Mouse (Mus musculus) brain, embryonic 14.5 days (tissue): ENCODE results near the gene Denr. TPM values are rescaled to one million over a fixed set of nuclear protein-coding genes. Genes with fewer than 3 reads are reported as not detected.

Source experiments
- DNase-seq: peaks from one replicate; pipeline ENCODE4 v3.0.0-alpha.2; 2011; ENCODE audit warnings: low read depth
- CTCF ChIP-seq: fragments of 200-500 bp; IDR thresholded peaks from 2 replicates; pipeline ENCODE4 v1.5.1; 2012; ENCODE audit warnings: inconsistent platforms, mild to moderate bottlenecking, moderate library complexity, borderline replicate concordance; ENCODE audit not compliant: insufficient read depth, insufficient read length; ENCODE audit errors: extremely low read depth
- POLR2A ChIP-seq: fragments of 200-500 bp; IDR thresholded peaks from 2 replicates; pipeline ENCODE4 v1.6.1; 2012; ENCODE audit warnings: mild to moderate bottlenecking, inconsistent platforms, borderline replicate concordance; ENCODE audit not compliant: poor library complexity, insufficient read depth, insufficient read length, severe bottlenecking; ENCODE audit errors: extremely low read depth
- polyA plus RNA-seq: library from polyadenylated mRNA; depleted of rRNA; stranded (reverse); fragments of >200 nt; gene quantifications from 2 replicates; pipeline ENCODE4 v1.2.3, GENCODE M21; 2012

The Denr gene
- polyA plus RNA-seq, 1 experiment, result 37.4 TPM

DNA sequence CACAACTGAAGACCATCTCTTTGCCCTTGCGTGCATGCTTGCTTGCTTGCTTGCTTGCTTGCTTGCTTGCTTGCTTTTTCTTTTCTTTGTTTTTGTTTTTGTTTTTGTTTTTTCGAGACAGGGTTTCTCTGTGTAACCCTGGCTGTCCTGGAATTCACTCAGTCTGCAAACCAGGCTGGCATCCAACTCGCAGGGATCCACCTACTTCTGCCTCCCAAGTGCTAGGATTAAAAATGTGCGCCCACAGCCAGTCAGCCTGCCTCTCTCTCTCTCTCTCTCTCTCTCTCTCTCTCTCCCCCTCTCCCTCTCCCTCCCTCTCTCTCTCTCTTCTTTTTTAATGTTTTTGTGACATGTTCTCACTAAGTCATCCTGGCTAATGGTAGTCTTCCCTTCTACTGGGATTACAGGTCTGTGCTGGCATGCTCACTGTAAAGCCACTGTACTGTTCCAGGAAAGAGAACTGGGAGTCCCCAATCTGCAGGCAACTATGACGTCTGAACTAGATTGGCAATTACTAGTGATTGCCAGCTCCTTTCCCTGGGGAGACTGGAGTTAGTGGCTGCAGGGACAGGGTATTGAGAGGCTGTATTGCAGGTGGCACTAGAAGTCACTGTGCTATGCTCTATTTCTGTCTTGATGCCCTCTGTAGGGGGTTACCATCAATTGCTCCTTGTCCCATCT lies 45.5 kb downstream of the Denr start:
- TF ChIP-seq CTCF (no peak), POLR2A (no peak)
- no peak for DNase-seq

- TF ChIP-seq POLR2A (no peak), CTCF (no peak)
- no peak for DNase-seq
These were observed 50.2 kb downstream of the Denr start for GRCm38 (mm10) chr5:123957213-123957612.

DNA sequence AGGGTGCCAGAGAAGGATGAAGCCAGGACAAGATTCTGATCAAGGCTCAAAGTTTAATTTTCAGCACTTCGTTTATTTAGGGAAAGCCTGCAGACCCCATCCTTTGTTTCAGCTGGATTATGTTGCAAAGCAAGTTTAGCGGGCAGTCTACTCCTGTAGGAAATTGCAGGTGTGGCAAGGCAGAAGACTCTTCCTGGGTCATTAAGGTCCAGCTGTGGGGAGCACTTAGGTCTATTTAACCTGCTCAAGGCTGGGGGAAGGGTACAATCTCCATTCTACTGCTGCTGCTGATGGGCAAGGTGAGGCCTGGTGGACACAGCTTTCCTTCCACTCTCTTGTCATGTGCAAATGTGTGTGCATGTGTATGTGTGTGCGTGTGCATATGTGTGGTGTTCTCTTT lies 52.0 kb downstream of the Denr start:
- TF ChIP-seq POLR2A, result no peak
- no peak for TF ChIP-seq CTCF
- DNase-seq, result no peak

DNA sequence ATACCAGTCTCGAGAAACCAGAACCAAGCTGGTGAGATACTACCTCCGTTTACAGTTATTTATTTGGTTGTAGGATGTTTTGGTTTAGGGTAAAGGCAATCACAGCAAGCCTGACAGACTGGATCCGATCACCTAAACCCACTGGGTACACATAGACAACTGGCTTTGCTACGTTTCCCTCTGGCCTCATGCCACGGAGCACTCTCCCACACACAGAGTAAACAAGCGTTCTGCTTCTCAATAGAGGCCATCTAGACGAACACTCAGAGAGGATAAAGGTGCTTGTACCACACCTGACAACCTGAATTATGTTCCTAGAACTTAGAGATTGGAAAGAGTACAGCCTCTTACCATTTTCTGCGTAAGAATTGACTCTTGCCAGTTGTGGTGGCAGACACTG lies 53.2 kb downstream of the Denr start:
- no peak for DNase-seq
- TF ChIP-seq POLR2A (no peak), CTCF (no peak)

GRCm38 (mm10) chr5:123961046-123961445 lies 54.1 kb downstream of the Denr start:
- TF ChIP-seq POLR2A (no peak), CTCF (no peak)
- DNase-seq, result no peak

DNA sequence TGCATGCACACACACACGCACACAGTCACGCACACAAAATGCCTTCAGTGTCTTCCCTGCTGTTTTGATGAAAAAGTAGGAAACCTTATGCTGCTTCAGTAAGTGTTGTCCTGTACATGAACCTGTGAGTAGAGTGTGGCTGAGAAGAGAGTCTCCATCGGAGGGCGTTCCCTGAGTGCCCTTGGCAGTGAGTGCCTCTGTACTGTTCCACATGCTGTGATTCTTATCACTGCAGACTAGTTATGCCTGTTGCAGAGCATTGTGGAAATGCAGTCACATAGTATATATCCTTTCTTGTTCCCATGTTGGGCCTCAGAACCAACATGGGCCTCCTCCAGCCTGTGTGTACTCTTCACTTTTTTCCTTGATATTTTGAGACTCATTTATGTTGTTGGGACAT lies 57.2 kb downstream of the Denr start:
- DNase-seq, result no peak
- TF ChIP-seq POLR2A, result no peak
- no peak for TF ChIP-seq CTCF

DNA sequence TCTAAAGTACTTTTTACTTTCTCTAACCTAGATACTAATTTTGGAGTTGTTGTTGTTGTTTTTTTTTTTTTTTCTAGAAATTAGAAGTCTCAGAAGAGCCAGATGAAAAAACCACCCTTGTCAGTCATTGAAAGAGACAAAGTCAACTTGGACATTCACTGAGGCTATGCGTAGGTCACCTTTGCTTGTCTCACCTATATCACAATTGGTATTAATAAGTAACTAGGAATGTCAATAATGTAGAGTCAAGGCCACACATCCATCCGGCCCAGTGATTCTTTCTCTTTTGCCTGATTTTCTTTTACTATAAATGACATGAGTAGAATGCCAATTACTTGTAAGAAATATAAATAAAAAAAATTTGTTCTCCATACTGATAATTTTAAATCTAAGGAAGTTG lies 59.8 kb downstream of the Denr start:
- DNase-seq, result no peak
- TF ChIP-seq POLR2A (no peak), CTCF (no peak)

- DNase-seq, result no peak
- TF ChIP-seq CTCF (no peak), POLR2A (no peak)
These were observed 61.5 kb downstream of the Denr start for GRCm38 (mm10) chr5:123968468-123968867.

DNA sequence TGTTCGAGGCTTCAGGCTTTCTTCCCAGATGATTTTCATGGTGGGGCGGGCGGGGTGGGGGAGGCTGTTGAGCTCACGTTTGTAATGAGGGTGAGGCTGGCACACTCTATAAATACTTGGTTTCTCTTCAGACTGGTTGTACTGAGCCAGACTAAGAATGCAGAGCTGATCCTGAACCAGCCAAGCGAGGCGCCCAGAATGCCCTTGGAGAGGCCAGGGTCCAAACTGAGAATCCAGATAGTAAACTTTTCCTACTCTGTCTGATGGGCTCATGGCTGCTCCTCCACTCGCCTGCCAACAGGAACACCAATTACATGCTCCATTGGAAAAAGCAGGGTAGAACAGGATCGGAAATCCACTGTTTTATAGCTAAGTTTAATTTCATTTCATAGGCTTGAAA lies 62.2 kb downstream of the Denr start:
- no peak for DNase-seq
- no peak for TF ChIP-seq CTCF
- no peak for TF ChIP-seq POLR2A

DNA sequence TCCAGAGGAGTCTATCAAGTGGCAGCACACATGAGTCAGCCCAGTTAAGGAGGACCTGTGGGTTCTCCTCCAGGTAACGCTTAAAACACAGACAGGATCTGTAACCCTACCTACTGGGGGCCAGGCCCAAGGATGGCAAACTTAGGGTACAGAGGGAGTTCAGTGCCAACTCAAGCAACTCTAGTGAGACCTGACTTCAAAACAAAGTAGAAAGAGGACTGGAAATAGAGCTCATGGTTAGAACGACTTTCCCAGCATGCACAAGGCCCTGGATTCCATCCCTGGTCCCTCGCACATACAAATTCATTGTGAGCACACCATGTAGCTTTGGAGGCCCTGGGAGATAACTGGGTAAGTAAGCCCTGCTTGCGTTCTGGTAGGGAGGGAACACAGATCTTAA lies 63.6 kb downstream of the Denr start:
- no peak for TF ChIP-seq POLR2A
- no peak for TF ChIP-seq CTCF
- DNase-seq, result no peak

DNA sequence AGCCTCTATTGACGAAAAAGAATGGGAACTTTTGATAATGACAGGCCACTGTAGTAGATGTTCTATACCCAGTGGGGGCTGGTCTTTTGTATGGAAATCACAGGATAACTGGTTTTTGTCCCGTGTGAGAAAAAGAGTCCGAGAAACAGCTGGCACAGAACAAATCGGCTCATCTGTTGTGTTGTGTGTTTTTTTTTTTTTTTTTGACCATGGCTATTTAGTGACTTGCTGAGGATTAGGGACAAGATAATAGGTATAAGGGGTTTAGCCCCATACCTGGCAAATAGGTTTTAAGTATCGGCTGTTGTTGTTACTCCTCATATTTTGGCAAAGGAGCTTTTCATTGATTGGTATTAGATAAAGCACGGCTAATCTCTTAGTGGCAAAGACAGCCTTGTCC lies 65.5 kb downstream of the Denr start:
- TF ChIP-seq POLR2A (no peak), CTCF (no peak)
- DNase-seq, result no peak

DNA sequence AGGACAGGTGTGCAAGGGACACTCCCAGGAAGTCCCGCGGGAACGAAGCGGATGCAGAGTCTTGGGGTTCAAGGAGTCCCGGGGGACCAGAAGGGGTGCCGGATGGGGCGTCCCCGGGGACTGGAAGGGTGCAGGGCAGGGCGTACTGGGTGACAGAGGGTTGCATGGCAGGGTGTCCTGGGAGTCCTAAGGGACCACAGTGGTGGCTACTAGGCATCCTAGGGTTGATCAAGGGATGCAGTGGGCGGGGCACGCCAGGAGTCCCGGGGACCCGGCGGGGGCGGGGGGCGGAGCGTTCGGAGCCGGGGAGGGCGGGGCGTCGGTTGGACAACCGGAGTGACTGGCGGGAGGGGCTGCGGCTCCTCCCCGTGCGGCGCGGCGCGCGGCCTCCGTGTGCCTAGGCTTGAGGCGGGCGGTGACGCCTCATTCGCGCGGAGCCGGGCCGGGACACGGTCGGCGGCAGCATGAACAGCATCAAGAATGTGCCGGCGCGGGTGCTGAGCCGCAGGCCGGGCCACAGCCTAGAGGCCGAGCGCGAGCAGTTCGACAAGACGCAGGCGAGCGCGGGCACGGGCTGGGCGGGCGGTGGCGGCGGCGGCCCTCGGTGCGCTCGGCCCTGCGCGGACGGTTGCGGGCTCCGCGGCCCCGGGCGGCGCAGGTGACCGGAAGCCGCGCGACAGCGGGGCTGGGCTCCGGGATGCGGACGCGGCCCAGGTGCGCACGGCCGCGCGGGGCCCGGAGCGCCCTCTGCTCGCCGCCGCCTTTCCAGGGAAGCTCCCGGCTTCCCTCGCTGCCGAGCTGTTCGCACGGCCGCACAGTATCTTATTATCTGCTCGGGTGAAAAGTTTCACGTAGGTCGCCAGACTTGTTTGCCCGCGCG lies 66.6 kb downstream of the Denr start, which contains the start of gene Hip1r:
Hip1r (plus strand) TSS at position 330 of the 880 bp plus-strand sequence.
- DNase-seq, result peak; percentile 67
- peak; percentile 45; the same call in 1 of the 2 replicates for TF ChIP-seq POLR2A
- no peak for TF ChIP-seq CTCF

DNA sequence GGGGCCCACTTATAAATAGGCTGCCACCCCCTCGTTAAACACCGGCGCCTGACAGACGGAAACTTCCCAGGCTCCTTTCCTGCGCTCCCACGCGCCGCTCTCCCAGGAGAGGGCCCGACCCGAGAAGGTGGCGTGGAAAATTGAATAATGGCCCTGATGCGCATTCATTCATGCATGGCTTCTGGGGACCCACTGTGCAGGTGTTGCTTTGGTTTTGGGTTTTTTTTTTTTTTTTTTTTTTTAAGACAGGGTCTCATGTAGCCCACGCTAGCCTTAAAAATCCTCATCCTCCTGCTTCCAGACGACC lies 67.2 kb downstream of the Denr start:
- peak; percentile 36 for DNase-seq

More for the DNA sequence above, 67.2 kb downstream of the Denr start:
- TF ChIP-seq CTCF (no peak), POLR2A (no peak)
